Mouse (Mus musculus): Measurements from ENCODE around the gene Sspn. TPM values are rescaled to one million over a fixed set of nuclear protein-coding genes. Genes with fewer than 3 reads are reported as not detected.

Gene Sspn
- polyA plus RNA-seq, 1 experiment from 2014 or later: 64.9 TPM

- Histone ChIP-seq H3K9me3 (replicated peaks) (no peaks in the 10 kb centered on the region), H3K4me2 (no peak overlapping the region), H3K36me3 (no peaks in the 10 kb centered on the region), H3K27ac (ENCODE audit: poor library complexity, severe bottlenecking) (no peak overlapping the region), H3K27me3 (replicated peaks) (no peaks in the 10 kb centered on the region), H3K9ac (no peak overlapping the region), H3K4me1 (replicated peaks) (peaks cover 9% of the 10 kb centered on the region), H3K4me3 (no peak overlapping the region)
- WGBS: 73% methylated on average over 5 of the region's 5 CpGs
- ATAC-seq (ENCODE audit: insufficient number of reproducible peaks, low FRiP score): no peak
Measured at GRCm38 (mm10) chr6:145904616-145905015, 26.8 kb upstream of the Sspn start.

GRCm38 (mm10) chr6:145906096-145906890, 25.1 kb upstream of the Sspn start:
- Histone ChIP-seq H3K36me3 (no peaks in the 10 kb centered on the region), H3K4me2 (no peak overlapping the region), H3K9ac (no peak overlapping the region), H3K4me3 (no peak overlapping the region), H3K27ac (ENCODE audit: poor library complexity, severe bottlenecking) (no peak overlapping the region; the same call in 1 of the 2 replicates), H3K4me1 (replicated peaks) (peaks cover 9% of the 10 kb centered on the region), H3K9me3 (replicated peaks) (no peaks in the 10 kb centered on the region), H3K27me3 (replicated peaks) (no peaks in the 10 kb centered on the region)
- 37% methylated on average over 7 of the region's 7 CpGs for WGBS
- no peak for ATAC-seq (ENCODE audit: insufficient number of reproducible peaks, low FRiP score)

- no peak overlapping the region for H3K4me2 ChIP-seq
- no peak overlapping the region for H3K4me3 ChIP-seq
- H3K9me3 ChIP-seq (replicated peaks): no peaks in the 10 kb centered on the region
- ATAC-seq (ENCODE audit: insufficient number of reproducible peaks, low FRiP score): no peak
- no peak overlapping the region for H3K27ac ChIP-seq (ENCODE audit: poor library complexity, severe bottlenecking)
- WGBS: 75% methylated on average over 4 of the region's 4 CpGs
- H3K27me3 ChIP-seq (replicated peaks): no peaks in the 10 kb centered on the region
- H3K9ac ChIP-seq: no peak overlapping the region
- no peaks in the 10 kb centered on the region for H3K36me3 ChIP-seq
- H3K4me1 ChIP-seq (replicated peaks): peaks cover 9% of the 10 kb centered on the region
Measured at GRCm38 (mm10) chr6:145909943-145910342, 21.5 kb upstream of the Sspn start.

- H3K4me2 ChIP-seq: no peak overlapping the region
- H3K9ac ChIP-seq: no peak overlapping the region
- H3K27me3 ChIP-seq (replicated peaks): no peaks in the 10 kb centered on the region
- no peak for ATAC-seq (ENCODE audit: insufficient number of reproducible peaks, low FRiP score)
- H3K36me3 ChIP-seq: no peaks in the 10 kb centered on the region
- no peaks in the 10 kb centered on the region for H3K9me3 ChIP-seq (replicated peaks)
- no peak overlapping the region for H3K27ac ChIP-seq (ENCODE audit: poor library complexity, severe bottlenecking)
- peaks cover 8% of the 10 kb centered on the region for H3K4me1 ChIP-seq (replicated peaks)
- H3K4me3 ChIP-seq: no peak overlapping the region
- 72% methylated on average over 3 of the region's 3 CpGs for WGBS
Measured at GRCm38 (mm10) chr6:145910469-145911426, 20.7 kb upstream of the Sspn start.

- Histone ChIP-seq H3K9ac (no peak overlapping the region), H3K4me1 (replicated peaks) (no peaks in the 10 kb centered on the region), H3K4me3 (no peak overlapping the region), H3K27ac (ENCODE audit: poor library complexity, severe bottlenecking) (no peak overlapping the region), H3K27me3 (replicated peaks) (no peaks in the 10 kb centered on the region), H3K9me3 (replicated peaks) (no peaks in the 10 kb centered on the region), H3K4me2 (no peak overlapping the region), H3K36me3 (no peaks in the 10 kb centered on the region)
- no peak for ATAC-seq (ENCODE audit: insufficient number of reproducible peaks, low FRiP score)
Measured at GRCm38 (mm10) chr6:145912232-145912631, 19.2 kb upstream of the Sspn start.

DNA sequence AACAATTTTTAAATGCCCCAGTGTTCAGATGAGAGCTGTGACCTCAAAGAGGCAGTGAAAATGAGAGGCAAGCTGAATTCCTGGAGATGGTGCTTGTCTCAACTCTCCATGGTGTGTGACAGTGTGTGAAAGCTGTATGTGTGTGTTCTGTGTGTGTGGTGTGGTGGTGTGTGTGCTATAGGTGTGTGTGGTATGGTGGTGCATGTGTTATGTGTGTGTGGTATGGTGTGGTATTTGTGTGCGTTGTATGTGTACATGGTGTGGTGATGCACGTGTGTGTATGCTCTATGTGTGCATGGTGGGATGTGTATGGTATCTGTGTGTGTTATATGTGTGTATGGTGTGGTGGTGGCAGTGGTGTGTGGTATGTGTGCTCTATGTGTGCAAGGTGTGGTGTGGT, 16.0 kb upstream of the Sspn start:
- 91% methylated on average over 2 of the region's 2 CpGs for whole genome bisulfite sequencing
- Histone ChIP-seq H3K4me3 (no peak overlapping the region), H3K9me3 (replicated peaks) (no peaks in the 10 kb centered on the region), H3K4me1 (replicated peaks) (no peaks in the 10 kb centered on the region), H3K36me3 (no peaks in the 10 kb centered on the region), H3K27me3 (replicated peaks) (no peaks in the 10 kb centered on the region), H3K4me2 (no peak overlapping the region), H3K9ac (no peak overlapping the region), H3K27ac (ENCODE audit: poor library complexity, severe bottlenecking) (no peak overlapping the region)
- ATAC-seq (ENCODE audit: insufficient number of reproducible peaks, low FRiP score): no peak

DNA sequence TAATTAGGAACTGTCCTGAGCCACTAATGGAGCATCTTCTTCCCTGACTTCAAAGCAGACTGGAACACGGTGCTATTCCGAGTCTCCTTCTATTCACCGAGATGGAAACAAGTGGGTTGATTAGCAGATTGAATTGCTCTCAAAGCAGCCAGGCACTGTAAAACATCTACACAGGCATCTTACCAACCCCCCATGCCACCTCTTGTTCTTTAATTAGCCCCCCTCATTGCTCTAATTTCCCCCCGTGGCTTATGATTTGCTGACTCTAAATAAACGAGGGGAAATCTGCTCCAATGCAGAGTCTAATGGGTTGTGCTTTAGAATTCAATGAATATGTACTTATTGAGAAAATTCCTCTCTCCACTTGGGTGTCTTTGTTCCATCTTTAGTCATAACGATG, 15.0 kb upstream of the Sspn start:
- ATAC-seq (ENCODE audit: insufficient number of reproducible peaks, low FRiP score): no peak
- 66% methylated on average over 6 of the region's 6 CpGs for WGBS
- H3K27me3 ChIP-seq (replicated peaks): no peaks in the 10 kb centered on the region
- no peak overlapping the region for H3K4me3 ChIP-seq
- H3K36me3 ChIP-seq: no peaks in the 10 kb centered on the region
- H3K27ac ChIP-seq (ENCODE audit: poor library complexity, severe bottlenecking): no peak overlapping the region
- no peaks in the 10 kb centered on the region for H3K4me1 ChIP-seq (replicated peaks)
- no peak overlapping the region for H3K4me2 ChIP-seq
- no peaks in the 10 kb centered on the region for H3K9me3 ChIP-seq (replicated peaks)
- H3K9ac ChIP-seq: no peak overlapping the region

DNA sequence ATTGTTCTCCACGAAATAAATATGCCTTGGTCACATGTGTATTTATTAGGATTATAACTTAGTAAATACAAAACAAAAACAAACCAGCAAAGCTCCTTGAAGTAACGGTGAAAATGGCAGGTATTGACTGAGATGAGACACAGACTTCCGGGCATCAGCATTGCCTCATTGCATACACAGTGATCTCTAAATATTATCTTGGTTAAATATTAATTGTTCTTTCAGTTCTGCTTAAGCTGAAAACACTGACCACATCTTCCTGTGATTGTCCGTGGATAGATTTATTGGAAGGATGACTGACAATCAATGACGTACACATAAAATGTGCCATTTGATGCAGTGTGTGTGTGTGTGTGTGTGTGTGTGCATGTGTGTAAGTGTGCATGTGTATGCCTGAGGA, 13.2 kb upstream of the Sspn start:
- Histone ChIP-seq H3K27me3 (replicated peaks) (no peaks in the 10 kb centered on the region), H3K36me3 (no peaks in the 10 kb centered on the region), H3K4me1 (replicated peaks) (no peaks in the 10 kb centered on the region), H3K27ac (ENCODE audit: poor library complexity, severe bottlenecking) (no peak overlapping the region), H3K4me3 (no peak overlapping the region), H3K9me3 (replicated peaks) (no peaks in the 10 kb centered on the region), H3K4me2 (no peak overlapping the region), H3K9ac (no peak overlapping the region)
- ATAC-seq (ENCODE audit: insufficient number of reproducible peaks, low FRiP score): no peak
- 86% methylated on average over 5 of the region's 5 CpGs for WGBS

DNA sequence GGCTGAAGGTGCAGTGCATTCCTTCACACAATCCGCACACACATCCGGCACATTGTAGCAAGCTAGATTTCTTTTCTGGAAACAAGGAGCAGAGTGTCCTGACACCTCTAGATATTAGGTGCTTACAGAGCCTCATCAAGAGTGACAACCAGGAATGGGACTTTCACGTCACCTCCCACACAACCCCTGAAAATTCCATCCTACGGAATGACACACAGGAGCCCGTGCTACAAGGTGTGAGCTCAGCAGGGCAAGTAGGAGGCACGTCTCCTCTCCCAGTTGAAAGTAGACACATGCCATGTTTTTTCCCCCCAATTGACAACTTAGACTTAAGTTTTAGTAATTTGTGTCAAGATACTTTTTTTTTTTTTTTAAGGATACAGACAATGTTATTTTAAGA, 7.8 kb upstream of the Sspn start:
- H3K4me3 ChIP-seq: no peak overlapping the region
- peaks cover 7% of the 10 kb centered on the region for H3K4me1 ChIP-seq (replicated peaks)
- H3K9me3 ChIP-seq (replicated peaks): no peaks in the 10 kb centered on the region
- H3K4me2 ChIP-seq: no peak overlapping the region
- H3K27me3 ChIP-seq (replicated peaks): no peaks in the 10 kb centered on the region
- H3K9ac ChIP-seq: no peak overlapping the region
- no peak for ATAC-seq (ENCODE audit: insufficient number of reproducible peaks, low FRiP score)
- no peaks in the 10 kb centered on the region for H3K36me3 ChIP-seq
- WGBS: 53% methylated on average over 6 of the region's 6 CpGs
- H3K27ac ChIP-seq (ENCODE audit: poor library complexity, severe bottlenecking): no peak overlapping the region

DNA sequence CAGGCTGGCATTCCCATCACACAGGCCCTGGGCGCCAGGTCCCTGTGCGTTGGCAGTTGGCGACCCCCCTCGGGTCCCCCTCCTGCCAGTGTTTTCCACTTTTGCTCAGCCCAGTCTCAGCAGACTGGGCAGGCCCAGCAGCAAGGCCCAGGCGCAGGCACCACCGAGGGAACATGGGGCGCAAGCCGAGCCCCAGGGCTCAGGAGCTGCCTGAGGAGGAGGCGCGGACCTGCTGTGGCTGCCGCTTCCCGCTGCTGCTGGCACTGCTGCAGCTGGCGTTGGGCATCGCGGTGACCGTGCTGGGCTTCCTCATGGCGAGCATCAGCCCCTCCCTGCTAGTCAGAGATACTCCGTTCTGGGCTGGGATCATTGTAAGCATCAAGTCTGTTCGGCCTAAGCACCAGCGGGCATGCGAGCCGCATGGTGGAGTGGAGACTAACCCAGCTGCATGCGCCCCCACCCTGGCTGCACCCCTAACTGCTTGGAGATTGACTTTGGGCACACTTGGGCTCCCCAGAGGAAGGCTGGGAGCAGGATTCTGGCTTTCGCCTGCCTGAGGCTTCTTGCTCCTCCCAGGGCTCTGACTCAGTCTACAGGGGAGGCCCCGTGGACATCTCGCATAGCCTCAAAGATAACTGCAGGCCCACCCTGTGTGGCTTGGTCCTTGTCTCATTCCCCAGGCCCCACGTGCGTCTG, 2.7 kb downstream of the Sspn start:
- Histone ChIP-seq H3K4me2 (peak overlapping the region; percentile 81), H3K36me3 (no peaks in the 10 kb centered on the region), H3K9me3 (replicated peaks) (no peaks in the 10 kb centered on the region), H3K27me3 (replicated peaks) (no peaks in the 10 kb centered on the region), H3K4me1 (replicated peaks) (peaks cover 30% of the 10 kb centered on the region), H3K27ac (ENCODE audit: poor library complexity, severe bottlenecking) (peak overlapping the region; percentile 87), H3K9ac (peak overlapping the region; percentile 76), H3K4me3 (peak overlapping the region; percentile 56)
- peak; percentile 85 for ATAC-seq (ENCODE audit: insufficient number of reproducible peaks, low FRiP score)
- WGBS: 8% methylated on average over 28 of the region's 28 CpGs

DNA sequence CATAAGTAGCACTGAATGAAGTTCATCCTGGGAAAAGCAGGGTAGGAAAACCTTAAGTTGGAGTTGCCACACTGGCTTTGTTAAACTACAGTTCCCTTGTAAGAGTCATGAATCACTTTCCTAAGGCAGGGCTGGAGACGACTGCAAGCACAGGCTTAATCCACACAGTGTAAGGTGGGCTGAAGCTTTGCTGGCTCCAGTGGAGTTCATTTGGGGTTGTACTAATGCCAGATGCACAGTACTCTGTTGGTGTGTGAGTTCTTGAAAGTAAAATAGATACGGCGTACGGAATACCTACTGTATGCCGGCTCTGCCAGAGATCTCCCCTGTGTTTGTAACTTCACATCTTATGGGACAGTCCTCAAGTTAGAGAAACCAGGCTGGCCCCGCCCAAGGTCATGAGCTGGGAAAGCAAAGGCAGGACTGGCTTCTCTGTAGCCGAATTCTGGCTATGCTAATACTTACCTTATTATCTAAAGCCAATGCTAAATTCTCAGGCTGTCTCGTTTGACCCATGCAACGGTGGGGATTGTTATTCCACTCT, 3.3 kb downstream of the Sspn start:
- Histone ChIP-seq H3K9me3 (replicated peaks) (no peaks in the 10 kb centered on the region), H3K4me2 (peak overlapping the region; percentile 81), H3K4me1 (replicated peaks) (peaks cover 30% of the 10 kb centered on the region), H3K9ac (peak overlapping the region; percentile 76), H3K27me3 (replicated peaks) (no peaks in the 10 kb centered on the region), H3K4me3 (peak overlapping the region; percentile 56), H3K27ac (ENCODE audit: poor library complexity, severe bottlenecking) (peak overlapping the region; percentile 87), H3K36me3 (no peaks in the 10 kb centered on the region)
- WGBS: 61% methylated on average over 9 of the region's 9 CpGs
- ATAC-seq (ENCODE audit: insufficient number of reproducible peaks, low FRiP score): no peak; the same call in 1 of the 2 replicates
